ENCODE assay signal across 8 mouse cellular contexts in genomic region chr11:23665798-23666501, GRCm38 (mm10). TPM values are rescaled to one million over a fixed set of nuclear protein-coding genes. Genes with fewer than 3 reads are reported as not detected.
DNase-seq lines count a peak whose midpoint lies in the region; ATAC-seq and TF ChIP-seq lines count a peak whose summit lies in the region.

Gene Pex13 (minus strand): TSS chr11:23665959.

- TF ChIP-seq CTCF in heart, adult 2 months (IDR thresholded peaks at IDR 0.05) = no peak

- intact Hi-C loops in heart, adult 2 months (cut with DNase I) = loop anchor here (1.0 to 10.0 kb wide), 3 partner anchors 33 to 171 kb away; partner anchors contain the start of genes 0610010F05Rik, Ahsa2 and Rel

- WGBS in embryonic facial prominence, embryonic 13.5 days = under 1% methylated on average over 49 of the region's 49 CpGs
- under 1% methylated on average over 49 of the region's 49 CpGs for WGBS in heart, adult 2 months
- under 1% methylated on average over 45 of the region's 49 CpGs for whole genome bisulfite sequencing in limb, embryonic 13.5 days
- WGBS in midbrain, embryonic 16.5 days = under 1% methylated on average over 49 of the region's 49 CpGs

- TF ChIP-seq POLR2A in heart, adult 2 months (IDR thresholded peaks at IDR 0.05; ENCODE audit: insufficient read depth, low read depth, low read length) = peak; percentile 70

- no peaks in the 10 kb centered on the region for H3K27me3 ChIP-seq in embryonic facial prominence, embryonic 13.5 days
- no peaks in the 10 kb centered on the region for H3K27me3 ChIP-seq in heart, adult 2 months (ENCODE audit: control insufficient read depth, insufficient read depth, low read length)
- no peaks in the 10 kb centered on the region for H3K27me3 ChIP-seq in limb, embryonic 13.5 days
- H3K27me3 ChIP-seq in midbrain, embryonic 16.5 days (ENCODE audit: control insufficient read depth, insufficient read depth, low read depth, low read length) = no peaks in the 10 kb centered on the region

- 0 out of 2 replicates have a peak, but pooled peaks have one; percentile 43 for TF ChIP-seq EP300 in heart, adult 2 months (IDR thresholded peaks at IDR 0.05; ENCODE audit: insufficient read depth, low read depth, low read length)

- H3K9me3 ChIP-seq in embryonic facial prominence, embryonic 13.5 days = no peaks in the 10 kb centered on the region
- no peaks in the 10 kb centered on the region for H3K9me3 ChIP-seq in limb, embryonic 13.5 days
- H3K9me3 ChIP-seq in midbrain, embryonic 16.5 days (replicated peaks; ENCODE audit: control insufficient read depth, low read length, poor library complexity, severe bottlenecking) = no peaks in the 10 kb centered on the region

- peaks cover 13% of the 10 kb centered on the region for H3K36me3 ChIP-seq in embryonic facial prominence, embryonic 13.5 days
- peaks cover 2% of the 10 kb centered on the region; the same call in 1 of the 2 replicates for H3K36me3 ChIP-seq in heart, adult 2 months (ENCODE audit: control insufficient read depth, insufficient read depth, low read length)
- H3K36me3 ChIP-seq in limb, embryonic 13.5 days = peaks cover 7% of the 10 kb centered on the region
- no peaks in the 10 kb centered on the region for H3K36me3 ChIP-seq in midbrain, embryonic 16.5 days (ENCODE audit: control insufficient read depth, insufficient read depth, low read length)

- peak within 1 kb of the TSS; percentile 93 for H3K4me3 ChIP-seq in embryonic facial prominence, embryonic 13.5 days
- peak within 1 kb of the TSS; percentile 96 for H3K4me3 ChIP-seq in heart, adult 2 months
- H3K4me3 ChIP-seq in limb, embryonic 13.5 days = peak within 1 kb of the TSS; percentile 93
- H3K4me3 ChIP-seq in midbrain, embryonic 16.5 days (ENCODE audit: low read depth, low read length) = peak within 1 kb of the TSS; percentile 95

- peak within 1 kb of the TSS; percentile 64 for H3K4me2 ChIP-seq in embryonic facial prominence, embryonic 13.5 days
- peak within 1 kb of the TSS; percentile 64 for H3K4me2 ChIP-seq in limb, embryonic 13.5 days (replicated peaks)
- H3K4me2 ChIP-seq in midbrain, embryonic 16.5 days (ENCODE audit: low read length) = peak within 1 kb of the TSS; percentile 85

- peak within 1 kb of the TSS; percentile 95 for H3K27ac ChIP-seq in embryonic facial prominence, embryonic 13.5 days
- H3K27ac ChIP-seq in heart, adult 2 months = peak within 1 kb of the TSS; percentile 92
- H3K27ac ChIP-seq in limb, embryonic 13.5 days = peak within 1 kb of the TSS; percentile 96
- peak within 1 kb of the TSS; percentile 88 for H3K27ac ChIP-seq in midbrain, embryonic 16.5 days (ENCODE audit: low read length)

- peaks cover 12% of the 10 kb centered on the region for H3K4me1 ChIP-seq in embryonic facial prominence, embryonic 13.5 days
- peaks cover 2% of the 10 kb centered on the region for H3K4me1 ChIP-seq in heart, adult 2 months (ENCODE audit: control insufficient read depth, insufficient read depth, low read length)
- peaks cover 21% of the 10 kb centered on the region; the same call in 1 of the 2 replicates for H3K4me1 ChIP-seq in limb, embryonic 13.5 days
- peaks cover 24% of the 10 kb centered on the region for H3K4me1 ChIP-seq in midbrain, embryonic 16.5 days (ENCODE audit: control insufficient read depth, insufficient read depth, low read length)

- H3K9ac ChIP-seq in embryonic facial prominence, embryonic 13.5 days = peak within 1 kb of the TSS; percentile 91
- peak within 1 kb of the TSS; percentile 93 for H3K9ac ChIP-seq in heart, adult 2 months (ENCODE audit: low read depth, low read length)
- H3K9ac ChIP-seq in limb, embryonic 13.5 days = peak within 1 kb of the TSS; percentile 91
- H3K9ac ChIP-seq in midbrain, embryonic 16.5 days (ENCODE audit: low read depth, low read length) = peak within 1 kb of the TSS; percentile 89

- H3K79me2 ChIP-seq in heart, adult 2 months (replicated peaks; ENCODE audit: control insufficient read depth, insufficient read depth, low read length) = peaks cover 5% of the 10 kb centered on the region

- ATAC-seq in embryonic facial prominence, embryonic 13.5 days (ENCODE audit: insufficient number of reproducible peaks, insufficient read depth, low FRiP score, low TSS enrichment, low read depth) = peak; percentile 99
- peak; percentile 99 for ATAC-seq in limb, embryonic 13.5 days (ENCODE audit: low FRiP score, low read depth)
- ATAC-seq in midbrain, embryonic 16.5 days = peak; percentile 99

- peak; percentile 96 for DNase-seq in 3134 (ENCODE audit: extremely low read depth, insufficient read length, low spot score)
- peak; percentile 94 to 96 for DNase-seq in adrenal gland, postnatal 36 days
- DNase-seq in heart, adult 2 months = peak; percentile 94
- peak; percentile 88 to 90 for DNase-seq in kidney, adult 8-10 months
- peak; percentile 91 to 93 for DNase-seq in spleen, postnatal 10 days (ENCODE audit: low spot score in 2 of 2)

RNA-seq across cellular contexts. Expression of gene Pex13, which starts in this region (rescaled TPM):
- 10 to 100 TPM; 59.7 to 76.6 TPM for total RNA-seq in adrenal gland, postnatal 36 days (2021)
- 41.3 and 42.5 TPM in 2 replicates for polyA plus RNA-seq in embryonic facial prominence, embryonic 13.5 days (2015; fragmentation: Nextera tagmentation; extraction: Ambion mirVana)
- total RNA-seq in heart, adult 2 months (2021) = 10 to 100 TPM; 29.0 to 29.2 TPM
- 8.2 and 14.4 TPM in 2 replicates for polyA plus RNA-seq in heart, adult 2 months (2012; rRNA removed)
- polyA plus RNA-seq in limb, embryonic 13.5 days (2015; fragmentation: Nextera tagmentation; extraction: Ambion mirVana) = 37.5 and 41.7 TPM in 2 replicates
- polyA plus RNA-seq in midbrain, embryonic 16.5 days (2015; fragmentation: Nextera tagmentation; extraction: Ambion mirVana) = 34.1 and 37.0 TPM in 2 replicates

Comparison
In these comparisons a context has a peak if more than half of its experiments do, and no peak if none do; other contexts are left out.
1. Peak in every context shown above with its lines: DNase-seq, ATAC-seq, H3K4me3 ChIP-seq and H3K27ac ChIP-seq.